Mouse (Mus musculus) spleen, postnatal 36 days (tissue): ENCODE data around the gene Ddx4.
"Not testable (repeated sequence)": the region's sequence is repeated elsewhere in the genome, so short reads cannot be mapped to it uniquely, and the experiment has no call there.

Source experiments
- DNase-seq, 2 experiments: peaks; one replicate each; pipeline ENCODE4 v3.0.0; 2022; ENCODE audit warnings: low spot score in 2 of 2, mixed read lengths in 1 of 2

Ddx4 gene

GRCm38 (mm10) chr13:112636498-112636897, 15.8 kb downstream of the Ddx4 start:
- DNase-seq, result no peak

GRCm38 (mm10) chr13:112635174-112635837, 17.0 kb downstream of the Ddx4 start:
- no peak for DNase-seq

GRCm38 (mm10) chr13:112625566-112625965, 26.7 kb downstream of the Ddx4 start:
- no peak for DNase-seq

- DNase-seq, result peak in 1 of 2 experiments; percentile 19
Observed at GRCm38 (mm10) chr13:112624622-112625021, 27.7 kb downstream of the Ddx4 start.

- no peak for DNase-seq
Observed at GRCm38 (mm10) chr13:112623656-112624055, 28.6 kb downstream of the Ddx4 start.

- no peak for DNase-seq
Observed at GRCm38 (mm10) chr13:112621592-112621991, 30.7 kb downstream of the Ddx4 start.

- no peak for DNase-seq
Observed at GRCm38 (mm10) chr13:112608606-112609005, 43.7 kb downstream of the Ddx4 start.

- no peak for DNase-seq
Observed at GRCm38 (mm10) chr13:112604411-112604810, 47.9 kb downstream of the Ddx4 start.

GRCm38 (mm10) chr13:112603839-112604238, 48.4 kb downstream of the Ddx4 start:
- no peak for DNase-seq

- DNase-seq, result no peak
Observed at GRCm38 (mm10) chr13:112602607-112603006, 49.7 kb downstream of the Ddx4 start.

GRCm38 (mm10) chr13:112594260-112594659, 58.0 kb downstream of the Ddx4 start, which contains the start of gene Il31ra:
TSS of gene Il31ra (minus strand) at chr13:112594360.
- DNase-seq, result not testable (repeated sequence)

- no peak for DNase-seq
Observed at GRCm38 (mm10) chr13:112590254-112590653, 62.0 kb downstream of the Ddx4 start.

GRCm38 (mm10) chr13:112589625-112590024, 62.6 kb downstream of the Ddx4 start:
- DNase-seq, result no peak

- DNase-seq, result no peak
Observed at GRCm38 (mm10) chr13:112584556-112585237, 67.6 kb downstream of the Ddx4 start.

- DNase-seq, result no peak
Observed at GRCm38 (mm10) chr13:112582291-112582690, 70.0 kb downstream of the Ddx4 start.

GRCm38 (mm10) chr13:112581796-112582195, 70.5 kb downstream of the Ddx4 start:
- no peak for DNase-seq

GRCm38 (mm10) chr13:112580590-112581320, 71.5 kb downstream of the Ddx4 start:
- DNase-seq, result no peak

- DNase-seq, result peak; percentile 96 to 99
Observed at GRCm38 (mm10) chr13:112578041-112578440, 74.2 kb downstream of the Ddx4 start.

- no peak for DNase-seq
Observed at GRCm38 (mm10) chr13:112573800-112574199, 78.5 kb downstream of the Ddx4 start.

- no peak for DNase-seq
Observed at GRCm38 (mm10) chr13:112570768-112571167, 81.5 kb downstream of the Ddx4 start.

GRCm38 (mm10) chr13:112569606-112570005, 82.7 kb downstream of the Ddx4 start:
- no peak for DNase-seq

GRCm38 (mm10) chr13:112560554-112561138, 91.6 kb downstream of the Ddx4 start:
- DNase-seq, result no peak
